Mouse (Mus musculus) spleen, adult 2 months (tissue): Measurements from ENCODE around the gene Lrrc4c.

Experiments used
- CTCF ChIP-seq: fragments of 200-500 bp; IDR thresholded peaks from 2 replicates; pipeline ENCODE4 v1.5.1; 2011; ENCODE audit warnings: mild to moderate bottlenecking, inconsistent platforms; ENCODE audit not compliant: insufficient read depth, insufficient read length, insufficient replicate concordance; ENCODE audit errors: extremely low read depth
- POLR2A ChIP-seq: fragments of 200-500 bp; IDR thresholded peaks from 2 replicates; pipeline ENCODE4 v1.6.1; 2011; ENCODE audit warnings: low read depth, low read length, inconsistent platforms

DNA sequence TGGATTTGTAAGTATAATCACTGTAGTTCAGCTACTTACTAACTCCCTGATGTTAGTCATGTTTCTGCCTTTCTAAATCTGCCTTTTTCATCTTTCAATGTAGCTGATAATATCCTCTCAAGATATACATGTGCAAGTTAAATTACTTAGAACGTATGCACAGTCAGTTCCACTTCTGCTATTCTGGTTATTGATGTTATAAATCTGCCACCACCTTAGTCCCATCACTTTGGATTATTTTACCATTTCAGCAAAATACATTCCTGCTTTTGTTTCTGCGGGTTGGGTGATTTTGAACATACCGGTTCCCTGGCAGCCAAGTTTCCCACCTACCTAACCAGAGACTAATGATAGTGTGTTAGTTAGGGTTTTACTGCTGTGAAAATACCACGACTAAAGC lies 860.4 kb downstream of the Lrrc4c start:
- no peak for TF ChIP-seq CTCF
- no peak for TF ChIP-seq POLR2A
